Mouse (Mus musculus): ENCODE data around the gene Rrp36. TPM values are rescaled to one million over a fixed set of nuclear protein-coding genes. Genes with fewer than 3 reads are reported as not detected.

Gene Rrp36
- total RNA-seq, 4 experiments from 2014 or later, result 10.5 to 13.7 (median 12.4) TPM

DNA sequence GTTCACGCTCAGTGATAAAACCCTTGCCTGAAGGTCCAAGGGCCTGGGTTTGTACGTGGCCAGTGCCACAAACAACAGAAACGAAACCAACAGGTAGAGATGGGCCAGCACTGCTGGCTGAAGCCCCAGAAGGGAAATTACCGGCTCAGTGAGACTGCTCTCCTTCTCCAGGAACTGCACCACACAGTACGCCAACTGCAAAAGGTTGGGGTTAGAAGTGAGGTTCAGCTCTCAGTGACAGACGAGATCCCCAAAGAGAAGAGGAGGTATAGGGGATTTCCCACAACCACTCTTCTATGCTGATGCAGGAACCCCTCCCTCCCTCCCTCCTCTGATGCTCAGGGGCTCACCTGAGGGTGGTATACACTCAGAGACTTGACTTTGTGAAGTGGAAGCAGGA is 11.8 kb upstream of the Rrp36 start:
- no peak for DNase-seq (ENCODE audit: low spot score)

- no peak for DNase-seq (ENCODE audit: low spot score)
These were observed 8.7 kb upstream of the Rrp36 start for GRCm38 (mm10) chr17:46682654-46683389.

GRCm38 (mm10) chr17:46681466-46682118 is 7.4 kb upstream of the Rrp36 start:
- DNase-seq (ENCODE audit: low spot score), result no peak

DNA sequence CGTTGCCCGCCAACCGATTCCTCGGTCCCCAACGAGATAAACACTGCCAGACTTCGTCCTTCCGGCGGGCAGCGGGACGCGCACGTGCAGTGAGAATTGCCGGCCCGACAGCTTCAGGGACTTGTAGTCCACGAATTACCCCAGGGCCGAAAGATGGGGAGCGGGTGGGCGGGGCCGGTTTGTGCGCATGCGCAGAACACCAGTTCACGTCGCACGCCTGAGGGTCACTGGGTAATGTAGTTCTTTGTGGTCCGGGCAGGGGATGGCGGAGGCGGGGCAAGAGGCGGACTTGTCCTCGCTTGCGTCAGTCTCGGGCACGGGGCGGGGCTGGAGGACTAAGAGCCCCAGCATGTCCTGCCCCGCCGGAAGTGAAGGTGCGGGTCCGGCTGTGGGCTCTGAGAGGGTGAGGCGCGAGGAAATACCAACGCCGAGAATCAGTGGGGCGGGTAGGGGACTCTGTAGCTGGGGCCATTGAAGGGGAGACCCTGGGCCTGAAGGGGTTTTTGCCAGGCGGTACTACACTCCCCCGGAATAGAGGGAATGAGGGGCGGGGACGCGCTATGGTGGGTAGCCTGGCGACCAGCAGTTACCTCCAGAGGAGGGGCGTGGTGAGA is 6.7 kb upstream of the Rrp36 start, which contains the start of gene Klhdc3:
Klhdc3 (minus strand) TSS at position 155 of the 614 bp plus-strand sequence.
- peak; percentile 93 for DNase-seq (ENCODE audit: low spot score)

DNA sequence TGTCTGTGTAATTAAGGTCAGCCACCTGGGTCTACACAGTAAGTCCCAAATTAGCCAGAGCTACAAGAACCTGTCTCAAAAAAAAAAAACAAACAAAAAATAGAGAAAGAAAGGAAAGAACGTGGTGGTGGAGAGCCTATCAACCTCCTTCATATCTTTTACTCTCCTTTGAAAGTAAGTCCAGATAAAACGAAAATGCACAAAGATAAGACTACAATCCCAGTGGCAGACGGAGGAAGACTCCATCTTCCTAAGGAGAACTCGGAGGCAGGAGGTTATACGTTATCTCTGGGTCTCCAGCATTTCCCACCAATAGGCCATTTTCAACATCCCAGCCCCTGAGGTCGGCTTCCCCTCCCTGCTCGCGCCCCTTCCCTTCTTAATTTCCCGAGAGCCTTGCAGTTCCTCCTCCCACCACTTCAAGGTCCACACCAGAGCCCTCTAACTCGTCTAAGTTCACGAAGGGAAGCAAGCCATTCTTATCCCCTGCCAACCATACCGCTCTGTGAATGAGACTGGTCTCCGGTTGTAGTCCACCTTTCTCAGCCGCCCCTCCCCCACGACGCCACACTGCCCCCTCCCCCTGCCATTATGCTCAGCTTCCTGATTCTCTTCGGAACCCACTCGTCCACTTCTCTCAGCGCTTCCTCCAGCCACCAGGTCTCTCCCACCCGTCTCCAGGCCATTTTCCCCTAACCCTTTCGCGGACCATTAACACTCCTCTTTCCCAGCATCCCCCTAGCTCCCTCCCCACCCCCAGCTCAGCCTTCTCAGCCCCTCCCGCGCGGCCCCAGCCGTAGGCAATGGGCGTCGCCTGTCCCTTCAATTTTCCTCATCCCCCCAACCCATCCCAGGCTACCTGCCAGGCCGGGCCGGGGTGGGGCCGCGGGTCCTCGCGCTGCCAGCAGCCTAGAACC is 5.9 kb upstream of the Rrp36 start:
- peak; percentile 39 for DNase-seq (ENCODE audit: low spot score)

- DNase-seq (ENCODE audit: low spot score), result peak; percentile 34
These were observed 4.8 kb upstream of the Rrp36 start for GRCm38 (mm10) chr17:46678911-46679310.

- no peak for DNase-seq (ENCODE audit: low spot score)
These were observed 4.3 kb upstream of the Rrp36 start, which contains the start of gene Mea1 for GRCm38 (mm10) chr17:46678416-46678815. Gene Mea1 (plus strand): TSS chr17:46678793.

- DNase-seq (ENCODE audit: low spot score), result no peak
These were observed 555 bp upstream of the Rrp36 start for GRCm38 (mm10) chr17:46674530-46675283.

DNA sequence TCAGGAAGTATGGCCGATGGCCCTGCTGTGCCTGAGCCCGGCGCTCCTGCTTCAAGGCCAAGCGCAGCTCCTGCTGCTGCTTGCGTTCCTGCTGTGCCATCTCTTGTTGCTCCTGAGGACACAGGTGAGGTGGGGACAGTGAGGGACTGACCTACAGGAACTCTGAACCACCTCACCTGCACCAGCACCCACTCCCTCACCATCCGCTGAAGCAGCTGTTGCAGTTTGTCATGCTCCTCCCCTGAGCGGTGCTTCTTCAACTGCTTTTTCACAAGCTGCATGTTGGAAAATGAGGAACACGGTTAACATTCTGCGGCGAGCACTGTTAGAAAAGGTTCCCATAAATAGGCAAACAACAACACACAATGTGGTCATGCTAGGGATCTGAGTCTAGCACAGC is 4.2 kb downstream of the Rrp36 start:
- DNase-seq (ENCODE audit: low spot score), result no peak

DNA sequence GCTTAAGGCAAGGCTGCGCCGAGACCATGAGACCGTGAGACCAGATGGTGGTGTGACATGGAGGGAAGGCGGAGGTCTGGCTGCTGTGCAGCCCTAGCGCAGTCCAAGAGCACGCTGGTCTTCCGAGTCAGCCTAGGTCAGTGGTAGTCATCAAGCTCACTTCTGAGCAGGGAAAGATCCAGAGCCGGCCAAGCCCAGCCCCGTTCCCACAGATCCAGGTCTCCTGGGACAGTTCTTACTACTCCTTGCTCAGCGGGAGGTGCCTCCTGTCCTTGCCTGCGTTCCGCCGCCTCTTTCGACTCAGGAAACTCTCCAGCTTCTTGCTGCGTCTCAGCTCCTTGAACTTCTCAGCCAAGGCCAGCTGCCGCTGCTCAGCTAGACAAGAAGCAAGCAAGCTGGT is 6.4 kb downstream of the Rrp36 start:
- DNase-seq (ENCODE audit: low spot score), result peak; percentile 37

- DNase-seq (ENCODE audit: low spot score), result peak; percentile 44
These were observed 11.4 kb downstream of the Rrp36 start for GRCm38 (mm10) chr17:46662730-46663129.

DNA sequence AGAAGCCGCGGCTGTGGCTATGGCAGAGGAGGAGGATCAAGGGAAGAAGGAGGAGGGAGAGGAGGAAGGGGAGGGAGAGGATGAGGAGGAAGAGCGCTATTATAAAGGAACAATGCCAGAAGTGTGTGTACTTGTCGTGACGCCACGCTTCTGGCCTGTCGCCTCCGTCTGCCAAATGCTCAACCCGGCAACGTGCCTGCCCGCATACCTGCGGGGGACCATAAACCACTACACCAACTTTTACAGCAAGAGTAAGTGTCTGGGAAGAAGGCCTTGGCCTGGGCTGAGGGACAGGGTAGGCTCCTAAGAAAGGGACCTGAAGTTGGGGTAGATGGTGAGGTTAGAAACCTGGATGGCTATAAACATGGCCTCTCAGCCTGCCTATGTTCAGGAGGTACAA is 12.2 kb downstream of the Rrp36 start:
- no peak for DNase-seq (ENCODE audit: low spot score)

DNA sequence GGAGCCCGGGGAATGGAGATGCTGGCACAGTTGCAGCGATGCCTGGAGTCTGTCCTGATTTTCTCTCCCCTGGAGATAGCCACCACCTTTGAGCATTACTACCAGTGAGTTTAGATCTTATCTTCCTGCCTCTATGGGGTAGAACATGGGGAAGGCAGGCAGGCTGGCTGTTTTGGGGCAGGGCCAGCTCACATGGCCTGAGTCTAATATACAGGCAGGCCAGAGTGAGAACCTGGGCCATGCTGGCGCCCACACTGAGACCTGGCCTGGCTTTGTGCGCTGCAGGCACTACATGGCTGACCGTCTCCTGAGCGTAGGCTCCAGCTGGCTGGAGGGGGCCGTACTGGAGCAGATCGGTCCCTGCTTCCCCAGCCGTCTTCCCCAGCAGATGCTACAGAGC is 12.8 kb downstream of the Rrp36 start:
- DNase-seq (ENCODE audit: low spot score), result no peak

DNA sequence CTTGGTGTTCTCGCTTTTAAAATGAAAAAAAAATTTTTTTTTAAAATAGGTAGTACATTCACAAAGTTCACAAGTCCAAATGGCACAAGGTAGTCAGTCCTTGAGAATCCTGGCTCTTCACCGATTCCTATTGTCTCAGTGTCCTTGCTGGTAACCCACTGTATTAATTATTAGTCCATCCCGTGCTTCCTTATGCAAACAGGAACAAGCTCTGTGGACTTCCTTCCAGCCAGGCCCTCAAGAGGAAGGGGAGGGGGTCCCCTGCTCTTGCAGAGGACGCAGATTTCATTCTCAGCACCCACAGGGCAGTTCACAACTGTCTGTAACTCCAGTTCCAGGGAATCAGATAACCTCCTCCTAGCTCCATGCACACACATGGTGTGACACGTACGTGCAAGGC is 18.1 kb downstream of the Rrp36 start:
- no peak for DNase-seq (ENCODE audit: low spot score)

- DNase-seq (ENCODE audit: low spot score), result no peak
These were observed 22.2 kb downstream of the Rrp36 start for GRCm38 (mm10) chr17:46651755-46652547.

DNA sequence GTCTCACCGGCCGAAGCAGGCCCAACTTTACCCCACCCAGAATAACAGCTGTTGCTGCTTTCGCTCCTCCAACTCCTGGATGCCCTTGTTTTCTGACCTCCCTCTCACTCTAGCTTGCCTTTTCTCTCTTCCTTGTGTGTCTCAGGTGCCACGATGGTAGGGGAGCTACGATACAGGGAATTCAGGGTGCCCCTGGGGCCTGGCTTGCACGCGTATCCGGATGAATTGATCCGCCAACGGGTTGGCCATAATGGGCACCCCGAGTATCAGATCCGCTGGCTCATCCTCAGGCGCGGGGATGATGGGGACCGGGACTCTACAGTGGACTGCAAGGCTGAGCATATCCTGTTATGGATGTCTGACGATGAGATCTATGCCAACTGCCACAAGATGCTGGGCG is 22.9 kb downstream of the Rrp36 start:
- DNase-seq (ENCODE audit: low spot score), result no peak

DNA sequence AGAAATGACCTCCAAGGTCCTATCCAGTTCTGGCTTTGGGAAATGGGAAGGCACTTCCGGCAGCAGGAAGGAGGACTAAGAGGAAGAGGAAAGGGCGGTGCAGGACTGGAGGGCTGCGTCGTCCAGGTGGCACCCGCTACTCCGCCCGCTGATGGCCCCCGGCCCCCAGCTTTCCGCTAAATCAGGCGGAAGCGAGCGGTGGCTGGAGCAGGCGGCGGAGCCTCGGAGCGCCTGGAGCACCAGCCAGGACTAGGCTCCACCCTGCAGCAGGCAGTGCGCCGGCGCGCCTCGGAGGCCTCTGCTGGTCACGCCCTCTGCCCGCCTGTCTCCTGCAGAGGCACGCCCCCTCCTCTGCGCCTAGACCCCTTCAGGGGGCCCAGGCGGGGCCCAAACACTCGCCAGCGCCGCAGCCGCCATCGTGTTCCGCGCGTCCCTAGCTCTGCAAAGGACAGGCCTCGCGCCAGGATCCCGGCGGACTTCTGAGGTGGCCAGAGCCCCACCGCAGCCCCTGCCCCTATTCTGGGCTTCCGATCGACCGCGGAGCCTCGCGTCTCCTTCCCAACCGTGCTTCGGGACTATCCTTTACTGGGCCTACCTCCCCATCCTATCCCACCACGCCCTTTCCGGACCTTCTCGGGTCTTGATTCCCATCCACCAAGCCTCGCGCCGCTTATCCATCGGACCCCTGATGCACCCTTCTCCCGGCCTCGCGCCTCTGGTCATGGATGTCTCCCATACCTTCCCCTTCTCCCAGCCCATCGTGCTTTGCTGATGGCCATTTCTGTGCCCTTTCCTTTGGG is 23.7 kb downstream of the Rrp36 start, which contains the start of gene Cul7:
Cul7 (plus strand) TSS at position 106 of the 800 bp plus-strand sequence.
- DNase-seq (ENCODE audit: low spot score), result peak; percentile 88

GRCm38 (mm10) chr17:46649811-46650210 is 24.3 kb downstream of the Rrp36 start:
- no peak for DNase-seq (ENCODE audit: low spot score)

DNA sequence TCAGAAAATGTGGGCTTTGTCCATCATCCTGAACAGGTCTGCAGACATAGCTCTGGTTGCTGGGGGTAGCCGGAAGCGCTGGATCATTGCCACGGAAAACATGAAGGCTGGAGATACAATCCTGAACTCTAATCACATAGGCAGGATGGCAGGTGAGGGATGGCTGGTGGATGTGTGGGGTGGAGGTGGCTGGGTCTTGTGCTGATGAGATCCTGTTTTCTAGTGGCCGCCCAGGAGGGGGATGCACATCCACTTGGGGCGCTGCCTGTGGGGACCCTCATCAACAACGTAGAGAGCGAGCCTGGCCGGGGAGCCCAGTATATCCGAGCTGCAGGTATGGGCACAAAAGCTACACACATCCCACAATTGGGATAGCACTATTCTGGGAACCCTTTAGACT is 25.7 kb downstream of the Rrp36 start:
- DNase-seq (ENCODE audit: low spot score), result no peak
